Mouse (Mus musculus) neural tube, embryonic 11.5 days (tissue): ENCODE results near the gene Snx25. TPM values are rescaled to one million over a fixed set of nuclear protein-coding genes. Genes with fewer than 3 reads are reported as not detected.

Source experiments
- ATAC-seq: fragments of 200-750 bp; cut with Nextera tagmentation; 2 replicates; pipeline ENCODE4 v1.8.0; 2017; ENCODE audit warnings: moderate number of reproducible peaks, mild to moderate bottlenecking, moderate TSS enrichment, moderate library complexity; ENCODE audit not compliant: insufficient read depth, low FRiP score, low TSS enrichment
- DNase-seq: peaks from one replicate; pipeline ENCODE4 v3.0.0-alpha.2; 2015; ENCODE audit warnings: low spot score
- H3K27ac ChIP-seq: fragments of 300-500 bp; sonication (generic); 2 replicates; pipeline ENCODE4 v1.5.1; 2014; ENCODE audit warnings: low read depth, mild to moderate bottlenecking, low read length
- H3K27me3 ChIP-seq: fragments of 300-500 bp; sonication (generic); 2 replicates; pipeline ENCODE4 v1.6.1; 2014; ENCODE audit warnings: mild to moderate bottlenecking, low read length, mixed read lengths; ENCODE audit not compliant: control insufficient read depth, insufficient read depth
- H3K36me3 ChIP-seq: fragments of 300-500 bp; sonication (generic); 2 replicates; pipeline ENCODE4 v1.6.1; 2014; ENCODE audit warnings: mild to moderate bottlenecking, low read length, moderate library complexity, mixed read lengths; ENCODE audit not compliant: control insufficient read depth, insufficient read depth
- H3K4me1 ChIP-seq: fragments of 300-500 bp; sonication (generic); 2 replicates; pipeline ENCODE4 v1.6.1; 2014; ENCODE audit warnings: low read length, mixed read lengths; ENCODE audit not compliant: control insufficient read depth, insufficient read depth
- H3K4me2 ChIP-seq: fragments of 300-500 bp; sonication (generic); 2 replicates; pipeline ENCODE4 v1.6.1; 2014; ENCODE audit warnings: low read depth, mild to moderate bottlenecking, moderate library complexity
- H3K4me3 ChIP-seq: fragments of 300-500 bp; sonication (generic); 2 replicates; pipeline ENCODE4 v1.5.1; 2014; ENCODE audit warnings: low read depth, low read length
- H3K9ac ChIP-seq: fragments of 300-500 bp; sonication (generic); 2 replicates; pipeline ENCODE4 v1.6.1; 2014; ENCODE audit warnings: mild to moderate bottlenecking, low read length
- H3K9me3 ChIP-seq: fragments of 300-500 bp; sonication (generic); 2 replicates; pipeline ENCODE4 v1.6.1; 2016; ENCODE audit warnings: low read length; ENCODE audit not compliant: control insufficient read depth
- WGBS: fragments of 180-500 bp; shearing (Covaris S2); extraction: QIAGEN DNeasy Blood & Tissue Kit; methylation state at CpG from one replicate; pipeline ENCODE4 v1.1.7; 2014; 5-methylcytosine and 5-hydroxymethylcytosine counted together
- polyA plus RNA-seq: library from polyadenylated mRNA; unstranded; fragments of >200 nt; fragmentation: Nextera tagmentation; extraction: Ambion mirVana; gene quantifications from 2 replicates; pipeline ENCODE4 v1.2.1, GENCODE M21; 2014

The Snx25 gene
- polyA plus RNA-seq, result 6.5 and 8.5 TPM in 2 replicates

DNA sequence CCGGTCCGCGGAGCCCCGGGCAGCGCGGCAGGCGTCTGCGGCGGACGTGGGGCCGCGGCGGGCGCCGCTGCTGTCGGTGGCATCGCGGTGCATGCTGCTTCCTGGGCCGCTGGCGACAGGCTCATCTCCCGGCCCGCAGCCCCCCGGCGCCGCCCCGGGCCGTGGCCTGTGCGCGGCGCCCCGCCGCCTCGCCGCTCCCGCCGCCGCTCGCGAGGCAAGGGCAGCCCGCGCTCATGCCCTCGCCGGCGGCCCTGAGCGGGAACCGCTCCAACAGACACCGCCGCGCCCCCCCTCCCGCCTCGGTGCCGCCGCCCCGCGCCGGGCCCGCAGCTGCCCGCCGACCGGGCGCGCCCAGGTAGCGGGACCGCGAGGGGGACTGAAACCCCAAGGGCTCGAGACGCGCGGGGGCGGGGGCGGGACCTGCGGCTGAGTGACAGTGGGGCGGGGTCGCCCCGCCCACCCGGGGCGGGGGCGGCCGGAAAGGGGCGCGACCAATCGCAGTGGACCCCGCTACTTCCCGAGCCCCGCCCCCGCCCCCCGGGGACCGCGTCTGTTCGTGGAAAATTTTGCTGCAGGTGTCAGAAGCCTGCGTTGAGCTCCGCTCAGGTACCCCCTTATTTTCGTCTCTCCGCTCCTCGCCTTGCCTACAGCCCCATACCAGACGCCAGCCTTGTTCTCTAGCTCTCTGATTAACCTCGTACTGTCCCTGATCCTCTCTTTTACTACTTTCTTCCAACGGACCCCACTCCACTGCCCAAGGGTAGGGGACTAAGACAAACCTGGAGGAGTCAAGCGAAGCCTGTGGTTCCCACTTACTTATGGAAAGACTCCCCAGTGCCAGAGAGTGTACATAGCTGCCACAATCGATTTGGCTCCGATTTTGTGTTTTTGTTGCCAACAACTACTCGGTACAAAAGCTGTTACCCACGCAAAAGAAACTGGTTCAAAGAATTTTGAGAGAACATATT lies at the start of gene Snx25:
Gene Snx25 (minus strand): TSS at position 96 of the 968 bp plus-strand sequence.
- H3K9me3 ChIP-seq, result no peaks in the 10 kb centered on the region
- H3K4me3 ChIP-seq, result peak within 1 kb of the TSS; percentile 85
- WGBS, result 4% methylated on average over 58 of the region's 103 CpGs
- peak within 1 kb of the TSS; percentile 60; the same call in 1 of the 2 replicates for H3K27ac ChIP-seq
- H3K36me3 ChIP-seq, result no peaks in the 10 kb centered on the region
- H3K9ac ChIP-seq, result peak within 1 kb of the TSS; percentile 82
- DNase-seq (peak; percentile 88), ATAC-seq (peak; percentile 88)
- peaks cover 6% of the 10 kb centered on the region; the same call in 1 of the 2 replicates for H3K4me1 ChIP-seq
- H3K27me3 ChIP-seq, result 0 out of 2 replicates have a peak, but pooled peaks cover 3% of the 10 kb centered on the region
- H3K4me2 ChIP-seq, result peak within 1 kb of the TSS; percentile 94

DNA sequence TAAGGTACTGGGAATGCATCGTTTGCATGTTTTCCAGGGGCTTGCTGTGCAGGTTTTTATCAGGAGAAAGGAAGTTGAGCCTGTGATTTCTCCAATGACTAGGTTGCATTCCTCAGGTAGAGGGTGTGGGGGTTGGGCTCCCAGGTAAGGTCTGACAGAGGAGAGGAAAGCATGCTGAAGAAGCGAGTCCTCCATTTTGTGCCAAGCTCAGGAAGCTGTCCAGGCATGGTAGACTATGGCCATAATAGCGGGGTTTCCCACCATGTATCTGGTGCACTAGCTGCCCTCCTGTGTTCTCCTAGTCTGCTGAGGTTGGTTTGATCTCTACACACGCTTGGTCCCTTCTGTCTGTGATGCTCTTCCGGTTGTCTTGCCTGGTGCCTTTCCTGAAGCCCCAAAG lies 45.7 kb upstream of the Snx25 start:
- H3K36me3 ChIP-seq, result peaks cover 2% of the 10 kb centered on the region
- H3K4me2 ChIP-seq, result no peak overlapping the region
- DNase-seq (no peak), ATAC-seq (no peak)
- H3K4me1 ChIP-seq, result no peaks in the 10 kb centered on the region
- H3K27me3 ChIP-seq, result no peaks in the 10 kb centered on the region
- 84% methylated on average over 5 of the region's 5 CpGs for WGBS
- H3K4me3 ChIP-seq, result no peak overlapping the region
- H3K27ac ChIP-seq, result no peak overlapping the region
- no peaks in the 10 kb centered on the region for H3K9me3 ChIP-seq
- H3K9ac ChIP-seq, result no peak overlapping the region

DNA sequence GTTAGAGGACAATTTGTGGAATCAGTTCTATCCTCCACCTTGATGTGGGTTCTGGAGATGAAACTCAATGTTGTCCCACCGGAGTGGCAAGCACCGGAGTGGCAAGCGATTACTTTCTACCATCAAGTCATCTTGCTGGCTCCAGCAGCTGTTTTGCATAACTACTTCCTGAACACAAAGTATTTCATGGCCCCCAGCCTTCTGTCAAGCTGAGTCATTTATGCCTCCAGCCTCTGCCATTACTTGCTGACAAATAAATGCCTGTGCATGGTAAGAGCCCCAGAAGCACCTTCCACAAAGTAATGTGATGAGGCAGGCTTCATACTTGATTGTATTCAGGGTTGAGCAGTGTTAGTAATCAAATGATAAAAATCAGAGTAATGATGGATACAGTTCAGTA lies 44.9 kb upstream of the Snx25 start:
- Histone ChIP-seq H3K4me3 (no peak overlapping the region), H3K9ac (no peak overlapping the region), H3K27ac (no peak overlapping the region), H3K4me1 (no peaks in the 10 kb centered on the region), H3K4me2 (no peak overlapping the region), H3K27me3 (no peaks in the 10 kb centered on the region), H3K36me3 (peaks cover 2% of the 10 kb centered on the region), H3K9me3 (no peaks in the 10 kb centered on the region)
- WGBS, result 96% methylated on average over 3 of the region's 3 CpGs
- DNase-seq (no peak), ATAC-seq (no peak)

DNA sequence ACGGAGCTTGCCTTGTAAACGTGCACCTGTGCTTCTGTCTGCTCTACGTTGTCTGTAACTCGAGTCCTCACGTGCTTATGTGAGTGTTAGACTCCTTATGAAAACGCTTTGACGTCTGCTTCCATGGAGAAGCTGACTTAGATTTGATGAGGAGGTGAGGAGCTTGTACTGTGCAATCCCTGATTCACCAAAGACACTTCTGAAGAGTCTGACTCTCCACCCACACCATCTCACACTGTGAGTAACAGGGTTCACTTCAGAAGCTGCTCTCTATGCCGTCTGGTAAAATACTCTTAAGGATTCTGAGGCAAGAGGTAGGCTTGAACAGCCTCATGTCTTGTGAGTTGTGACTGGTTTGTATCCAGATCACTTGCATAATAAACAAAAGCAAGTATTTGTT lies 41.1 kb upstream of the Snx25 start:
- H3K9ac ChIP-seq, result no peak overlapping the region
- H3K36me3 ChIP-seq, result no peaks in the 10 kb centered on the region; the same call in none of the 2 replicates
- no peak overlapping the region for H3K4me2 ChIP-seq
- no peaks in the 10 kb centered on the region for H3K9me3 ChIP-seq
- no peak overlapping the region for H3K27ac ChIP-seq
- H3K4me3 ChIP-seq, result no peak overlapping the region
- no peaks in the 10 kb centered on the region for H3K4me1 ChIP-seq
- ATAC-seq (no peak), DNase-seq (no peak)
- no peaks in the 10 kb centered on the region for H3K27me3 ChIP-seq
- 86% methylated on average over 8 of the region's 8 CpGs for WGBS

DNA sequence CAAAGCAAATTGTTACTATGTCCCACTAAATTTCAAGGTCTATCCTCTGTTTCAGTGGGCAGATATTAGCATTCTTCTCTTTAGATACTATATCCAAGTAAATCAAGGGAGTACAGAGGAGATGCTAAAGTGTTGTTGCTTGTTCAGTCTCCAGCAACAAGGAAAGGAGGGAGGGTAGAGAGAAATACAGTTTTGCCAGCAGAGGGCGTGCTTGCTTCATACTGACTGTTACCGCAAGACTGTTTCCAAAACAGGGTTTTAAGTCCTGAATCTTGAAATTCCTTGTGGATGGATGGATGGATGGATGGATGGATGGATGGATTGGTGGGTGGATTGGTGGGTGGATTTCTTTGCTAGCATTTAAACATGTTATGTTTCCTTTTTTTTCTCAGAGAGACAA lies 33.4 kb upstream of the Snx25 start:
- no peak overlapping the region for H3K27ac ChIP-seq
- WGBS, result 4% methylated on average over 2 of the region's 2 CpGs
- no peaks in the 10 kb centered on the region for H3K9me3 ChIP-seq
- H3K36me3 ChIP-seq, result no peaks in the 10 kb centered on the region
- ATAC-seq, result no peak
- no peak overlapping the region for H3K4me2 ChIP-seq
- H3K9ac ChIP-seq, result no peak overlapping the region
- DNase-seq, result peak; percentile 53
- H3K27me3 ChIP-seq, result no peaks in the 10 kb centered on the region
- H3K4me3 ChIP-seq, result no peak overlapping the region
- H3K4me1 ChIP-seq, result no peaks in the 10 kb centered on the region

DNA sequence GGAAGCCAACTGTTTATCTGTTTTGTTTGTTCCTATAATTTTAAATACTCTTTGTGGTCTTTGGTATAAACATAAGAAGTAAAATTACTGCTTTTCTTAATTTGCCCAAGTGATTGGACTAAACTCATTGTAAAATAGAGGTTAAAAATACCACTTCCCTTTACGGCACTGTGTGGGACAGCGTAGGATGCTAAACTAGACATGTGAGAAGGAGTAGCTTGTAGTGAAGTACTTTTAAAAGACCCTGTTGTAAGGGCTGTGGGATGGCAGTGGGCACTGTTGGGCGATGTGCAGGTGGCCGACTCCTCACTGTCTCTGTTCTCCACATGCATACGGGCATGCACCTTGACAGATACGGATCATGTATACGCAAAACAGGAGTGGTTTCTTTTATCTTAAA lies 28.2 kb upstream of the Snx25 start:
- Histone ChIP-seq H3K4me2 (no peak overlapping the region), H3K27me3 (no peaks in the 10 kb centered on the region), H3K36me3 (no peaks in the 10 kb centered on the region), H3K4me3 (no peak overlapping the region), H3K4me1 (no peaks in the 10 kb centered on the region), H3K9me3 (no peaks in the 10 kb centered on the region), H3K27ac (no peak overlapping the region), H3K9ac (no peak overlapping the region)
- DNase-seq (no peak), ATAC-seq (no peak)
- WGBS, result 93% methylated on average over 7 of the region's 7 CpGs

DNA sequence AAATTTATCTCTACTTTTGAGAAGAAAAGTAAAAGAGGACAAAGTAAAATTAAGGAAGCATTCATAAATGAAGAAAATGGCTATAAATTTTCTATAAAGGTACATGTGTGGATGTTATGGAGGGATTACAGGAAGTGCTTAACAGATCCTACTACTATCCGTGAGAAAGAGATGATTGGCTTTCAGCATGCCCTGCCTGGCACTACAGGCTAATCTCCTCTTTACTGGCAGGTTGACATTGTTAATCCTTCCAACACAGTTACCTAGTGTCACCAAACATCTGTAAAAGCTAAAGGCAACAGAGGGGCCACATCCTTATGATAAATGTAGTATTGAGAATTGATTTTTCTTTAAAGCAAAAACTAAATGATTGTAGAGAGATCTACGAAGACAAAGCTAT lies 21.7 kb upstream of the Snx25 start:
- Histone ChIP-seq H3K36me3 (0 out of 2 replicates have a peak, but pooled peaks cover 2% of the 10 kb centered on the region), H3K4me3 (no peak overlapping the region), H3K4me2 (no peak overlapping the region), H3K9me3 (no peaks in the 10 kb centered on the region), H3K27ac (no peak overlapping the region), H3K4me1 (no peaks in the 10 kb centered on the region), H3K27me3 (no peaks in the 10 kb centered on the region), H3K9ac (no peak overlapping the region)
- WGBS, result 86% methylated on average over 2 of the region's 2 CpGs
- ATAC-seq (no peak), DNase-seq (no peak)

DNA sequence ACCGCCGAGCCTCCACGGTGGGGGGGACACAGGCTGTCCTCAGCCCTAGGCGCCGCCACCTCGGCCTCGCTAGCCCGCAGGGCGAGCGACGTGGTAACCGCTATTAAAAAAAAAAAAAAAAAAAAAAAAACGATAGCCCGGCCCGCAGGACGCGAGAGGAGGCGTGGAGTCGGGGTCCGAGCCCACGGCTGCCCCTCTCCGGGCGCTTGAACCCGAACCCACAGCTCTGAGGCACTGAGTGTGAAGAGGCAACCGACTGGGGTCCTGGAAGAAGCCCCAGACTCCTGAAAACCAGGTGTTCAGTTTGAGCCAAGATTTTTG lies 11.9 kb upstream of the Snx25 start:
- ATAC-seq (peak; percentile 32), DNase-seq (no peak)
- 0% methylated on average over 25 of the region's 25 CpGs for WGBS
- Histone ChIP-seq H3K36me3 (no peaks in the 10 kb centered on the region), H3K4me2 (peak overlapping the region; percentile 74), H3K27me3 (no peaks in the 10 kb centered on the region), H3K9ac (peak overlapping the region; percentile 81), H3K9me3 (no peaks in the 10 kb centered on the region), H3K27ac (peak overlapping the region; percentile 84), H3K4me3 (peak overlapping the region; percentile 70), H3K4me1 (peaks cover 3% of the 10 kb centered on the region; the same call in 1 of the 2 replicates)
